Mouse (Mus musculus) kidney, postnatal 0 days (tissue): ENCODE results near the gene Hmcn1. TPM values are rescaled to one million over a fixed set of nuclear protein-coding genes. Genes with fewer than 3 reads are reported as not detected.

Experiments used
- ATAC-seq: fragments of 200-750 bp; cut with Nextera tagmentation; replicated peaks from 2 replicates; pipeline ENCODE4 v1.8.0; 2017; ENCODE audit warnings: low read depth, moderate number of reproducible peaks, moderate TSS enrichment, moderate library complexity; ENCODE audit not compliant: low FRiP score
- DNase-seq: peaks from one replicate; pipeline ENCODE4 v3.0.0-alpha.2; 2016; ENCODE audit warnings: low spot score
- H3K27ac ChIP-seq: fragments of 300-500 bp; sonication (generic); 2 replicates; pipeline ENCODE4 v1.5.1; 2014; ENCODE audit warnings: mild to moderate bottlenecking
- H3K27me3 ChIP-seq: fragments of 300-500 bp; sonication (generic); 2 replicates; pipeline ENCODE4 v1.6.1; 2014; ENCODE audit warnings: low read length, mixed read lengths; ENCODE audit not compliant: insufficient read depth
- H3K36me3 ChIP-seq: fragments of 300-500 bp; sonication (generic); 2 replicates; pipeline ENCODE4 v1.6.1; 2014; ENCODE audit warnings: low read length, mixed read lengths; ENCODE audit not compliant: insufficient read depth
- H3K4me1 ChIP-seq: fragments of 300-500 bp; sonication (generic); replicated peaks from 2 replicates; pipeline ENCODE4 v1.6.1; 2014; ENCODE audit warnings: antibody characterized with exemption, low read length, mixed read lengths; ENCODE audit not compliant: insufficient read depth
- H3K4me2 ChIP-seq: fragments of 300-500 bp; sonication (generic); 2 replicates; pipeline ENCODE4 v1.6.1; 2014; ENCODE audit warnings: mild to moderate bottlenecking, low read length, moderate library complexity, mixed read lengths
- H3K4me3 ChIP-seq: fragments of 300-500 bp; sonication (generic); replicated peaks from 2 replicates; pipeline ENCODE4 v1.5.1; 2014; ENCODE audit warnings: low read depth, low read length
- H3K9ac ChIP-seq: fragments of 300-500 bp; sonication (generic); 2 replicates; pipeline ENCODE4 v1.6.1; 2014; ENCODE audit warnings: low read depth, low read length
- H3K9me3 ChIP-seq: fragments of 300-500 bp; sonication (generic); replicated peaks from 2 replicates; pipeline ENCODE4 v1.6.1; 2016; ENCODE audit warnings: low read length, inconsistent platforms, mixed read lengths
- CTCF ChIP-seq: IDR thresholded peaks from 2 replicates; pipeline ENCODE4 v1.5.1; 2016; ENCODE audit warnings: antibody characterized with exemption, low read depth, mild to moderate bottlenecking, moderate library complexity
- WGBS: fragments of 180-500 bp; shearing (Covaris S2); extraction: QIAGEN DNeasy Blood & Tissue Kit; methylation state at CpG from one replicate; pipeline ENCODE4 v1.1.7; 2014; 5-methylcytosine and 5-hydroxymethylcytosine counted together
- polyA plus RNA-seq: library from polyadenylated mRNA; unstranded; fragments of >200 nt; fragmentation: Nextera tagmentation; extraction: Ambion mirVana; gene quantifications from 2 replicates; pipeline ENCODE4 v1.2.1, GENCODE M21; 2015

Hmcn1 gene
- polyA plus RNA-seq, 1 experiment from 2014 or later, result 31.6 TPM

DNA sequence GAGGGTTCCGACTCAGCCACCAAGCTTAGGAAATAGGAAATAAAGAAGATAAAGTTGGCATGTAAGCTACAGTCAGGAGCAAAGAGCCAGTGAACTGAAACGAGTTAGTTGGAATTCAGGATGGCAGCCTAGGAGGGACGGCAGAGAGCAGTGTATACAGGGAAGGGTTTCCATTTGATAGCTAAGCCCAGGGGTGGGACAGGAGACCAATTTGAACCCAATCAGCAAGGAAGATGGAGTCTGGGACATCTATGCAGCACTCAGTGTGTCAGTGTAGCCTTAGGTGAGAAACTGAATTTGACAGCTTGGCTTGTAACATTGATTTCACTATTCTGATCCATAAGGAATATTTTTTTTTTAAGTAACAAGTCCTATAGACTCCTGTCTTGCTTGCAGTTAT is 42.5 kb upstream of the Hmcn1 start:
- H3K9me3 ChIP-seq, result no peaks in the 10 kb centered on the region
- 0 out of 2 replicates have a peak, but pooled peaks cover 3% of the 10 kb centered on the region for H3K4me1 ChIP-seq
- H3K36me3 ChIP-seq, result no peaks in the 10 kb centered on the region
- H3K4me2 ChIP-seq, result no peak overlapping the region
- WGBS, result 61% methylated on average over 3 of the region's 3 CpGs
- no peak overlapping the region for H3K9ac ChIP-seq
- TF ChIP-seq CTCF, result no peak
- H3K27me3 ChIP-seq, result no peaks in the 10 kb centered on the region
- no peak overlapping the region for H3K4me3 ChIP-seq
- no peak overlapping the region for H3K27ac ChIP-seq
- DNase-seq (no peak), ATAC-seq (no peak)

DNA sequence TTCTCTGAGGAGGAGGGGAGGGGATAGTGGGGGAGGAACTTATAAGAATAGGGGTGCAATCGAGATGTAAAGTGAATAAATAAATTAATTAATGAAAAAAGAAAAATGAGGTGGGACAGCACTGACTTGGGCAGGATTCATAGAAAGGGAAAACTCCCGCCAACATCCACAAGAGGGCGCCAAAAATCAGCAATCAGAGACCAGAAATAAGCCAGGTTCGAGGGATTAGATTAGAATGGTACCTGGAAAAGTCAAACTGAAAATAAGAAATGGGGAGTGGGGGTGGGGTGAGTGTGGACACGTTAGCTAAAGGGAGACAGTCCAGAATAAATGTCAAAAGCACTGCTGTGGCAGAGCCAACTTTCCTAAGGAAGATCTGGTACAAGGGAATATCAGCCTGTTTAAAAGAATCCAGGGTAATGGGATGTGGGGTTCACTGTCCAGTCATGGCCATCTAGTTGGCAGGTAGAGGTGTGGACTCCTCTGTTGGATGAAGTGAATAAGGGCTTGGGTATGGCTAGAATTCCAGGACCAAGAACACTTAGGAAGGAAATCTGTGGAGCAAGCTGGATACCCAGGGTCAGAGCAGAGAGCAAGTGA is 41.9 kb upstream of the Hmcn1 start:
- H3K9ac ChIP-seq, result no peak overlapping the region
- H3K27me3 ChIP-seq, result no peaks in the 10 kb centered on the region
- 0 out of 2 replicates have a peak, but pooled peaks cover 2% of the 10 kb centered on the region for H3K4me1 ChIP-seq
- 0% methylated on average over 5 of the region's 5 CpGs for WGBS
- peak; percentile 87 for TF ChIP-seq CTCF
- no peak overlapping the region for H3K27ac ChIP-seq
- H3K4me2 ChIP-seq, result no peak overlapping the region
- no peaks in the 10 kb centered on the region for H3K36me3 ChIP-seq
- H3K4me3 ChIP-seq, result no peak overlapping the region
- ATAC-seq (peak; percentile 36; the same call in 1 of the 2 replicates), DNase-seq (peak; percentile 77)
- no peaks in the 10 kb centered on the region for H3K9me3 ChIP-seq

- no peaks in the 10 kb centered on the region for H3K36me3 ChIP-seq
- ATAC-seq, result no peak
- no peaks in the 10 kb centered on the region for H3K9me3 ChIP-seq
- no peak for TF ChIP-seq CTCF
- H3K4me3 ChIP-seq, result no peak overlapping the region
- no peak overlapping the region for H3K9ac ChIP-seq
- H3K4me1 ChIP-seq, result no peaks in the 10 kb centered on the region
- H3K27ac ChIP-seq, result no peak overlapping the region
- no peak overlapping the region for H3K4me2 ChIP-seq
- no peak for DNase-seq
- H3K27me3 ChIP-seq, result no peaks in the 10 kb centered on the region
Observed at GRCm38 (mm10) chr1:151033291-151033690, 40.1 kb upstream of the Hmcn1 start.

DNA sequence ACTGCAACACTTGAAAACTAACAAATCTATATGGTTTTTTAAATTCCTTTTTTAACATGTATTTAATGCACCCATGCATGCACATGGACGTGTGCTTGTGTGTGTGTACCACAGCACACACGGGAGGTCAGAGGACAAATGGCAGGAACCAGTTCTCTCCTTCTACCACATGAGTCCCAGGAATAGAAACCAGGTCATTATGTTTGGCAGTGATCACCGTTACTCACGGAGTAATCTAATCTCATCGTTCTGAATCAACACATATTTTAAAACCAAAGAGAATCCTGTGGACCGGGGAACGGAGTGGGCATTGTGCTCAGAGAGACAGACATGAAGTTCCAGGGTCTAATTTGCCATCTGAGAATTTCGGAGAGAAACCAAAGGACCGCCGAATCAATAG is 38.3 kb upstream of the Hmcn1 start:
- no peak for DNase-seq
- Histone ChIP-seq H3K9me3 (no peaks in the 10 kb centered on the region), H3K36me3 (no peaks in the 10 kb centered on the region), H3K27me3 (no peaks in the 10 kb centered on the region), H3K4me1 (no peaks in the 10 kb centered on the region), H3K27ac (no peak overlapping the region), H3K9ac (no peak overlapping the region), H3K4me3 (no peak overlapping the region), H3K4me2 (no peak overlapping the region)
- 78% methylated on average over 10 of the region's 10 CpGs for WGBS
- TF ChIP-seq CTCF, result no peak
- ATAC-seq, result no peak

DNA sequence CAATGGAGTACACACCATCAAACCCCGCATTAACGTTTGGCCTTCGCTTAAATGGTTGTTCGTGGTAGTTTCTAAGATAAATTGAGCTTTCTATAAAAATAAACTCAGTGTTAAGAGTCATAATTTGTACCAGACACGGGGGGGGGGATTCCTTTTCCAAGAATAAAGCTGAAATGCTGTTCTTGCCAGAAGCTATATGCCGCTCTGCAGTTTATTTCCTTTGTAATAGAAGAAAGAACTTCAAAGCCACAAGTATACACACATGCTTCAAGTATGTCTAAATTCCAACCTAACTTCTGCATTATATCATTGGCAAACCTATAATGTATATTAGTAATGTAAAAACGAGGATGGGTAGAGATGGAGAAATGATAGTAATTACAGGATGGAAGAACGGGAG is 37.9 kb upstream of the Hmcn1 start:
- WGBS, result 78% methylated on average over 8 of the region's 8 CpGs
- Histone ChIP-seq H3K4me2 (no peak overlapping the region), H3K27ac (no peak overlapping the region), H3K9ac (no peak overlapping the region), H3K27me3 (no peaks in the 10 kb centered on the region), H3K9me3 (no peaks in the 10 kb centered on the region), H3K4me3 (no peak overlapping the region), H3K36me3 (no peaks in the 10 kb centered on the region), H3K4me1 (no peaks in the 10 kb centered on the region)
- DNase-seq (no peak), ATAC-seq (no peak)
- no peak for TF ChIP-seq CTCF

GRCm38 (mm10) chr1:151025049-151025773 is 32.0 kb upstream of the Hmcn1 start:
- 72% methylated on average over 19 of the region's 19 CpGs for WGBS
- H3K27me3 ChIP-seq, result no peaks in the 10 kb centered on the region
- no peak overlapping the region for H3K9ac ChIP-seq
- no peaks in the 10 kb centered on the region for H3K4me1 ChIP-seq
- DNase-seq (no peak), ATAC-seq (no peak)
- H3K27ac ChIP-seq, result peak overlapping the region; percentile 68
- H3K4me2 ChIP-seq, result no peak overlapping the region
- H3K36me3 ChIP-seq, result no peaks in the 10 kb centered on the region
- no peaks in the 10 kb centered on the region for H3K9me3 ChIP-seq
- no peak for TF ChIP-seq CTCF
- H3K4me3 ChIP-seq, result no peak overlapping the region
